Mouse (Mus musculus) CH12.LX (cell line): ENCODE results near the gene Chd1. TPM values are rescaled to one million over a fixed set of nuclear protein-coding genes. Genes with fewer than 3 reads are reported as not detected.

ENCODE experiments used
- DNase-seq: peaks from one replicate; pipeline ENCODE4 v3.0.0-alpha.2; 2013; ENCODE audit errors: extremely low read depth
- H3K27ac ChIP-seq: 2 replicates; pipeline ENCODE4 v1.5.1; 2012; ENCODE audit warnings: low read depth, mild to moderate bottlenecking, control low read depth, moderate library complexity; ENCODE audit not compliant: insufficient read depth
- H3K27me3 ChIP-seq: replicated peaks from 2 replicates; pipeline ENCODE3; 2012; ENCODE audit warnings: inconsistent platforms
- H3K36me3 ChIP-seq, 2 experiments: replicated peaks in 1 of 2; 2 replicates each; pipeline versions ENCODE3 to v1.6.1; 2012; ENCODE audit warnings: inconsistent platforms in 1 of 2, low read length in 1 of 2, mild to moderate bottlenecking in 1 of 2, mixed read lengths in 1 of 2, moderate library complexity in 1 of 2; ENCODE audit not compliant: control insufficient read depth in 1 of 2, insufficient read depth in 1 of 2
- H3K4me1 ChIP-seq, 2 experiments: 2 replicates each; pipeline ENCODE4 v1.6.1; 2012; ENCODE audit warnings: inconsistent platforms in 1 of 2, moderate library complexity in 1 of 2; ENCODE audit not compliant: insufficient read depth in 2 of 2, control insufficient read depth in 1 of 2
- H3K4me2 ChIP-seq: 2 replicates; pipeline ENCODE4 v1.6.1; 2012; ENCODE audit warnings: low read depth, mild to moderate bottlenecking, control low read depth; ENCODE audit not compliant: poor library complexity, insufficient read depth, severe bottlenecking
- H3K4me3 ChIP-seq, 3 experiments: fragments of 150-350 bp in 1 of 3; sonication (generic) in 1 of 3; replicated peaks in 1 of 3; 2 replicates each; pipeline versions ENCODE3 to v1.5.1; 2011 to 2012; ENCODE audit warnings: low read depth in 2 of 3, low read length in 2 of 3, mild to moderate bottlenecking in 2 of 3, moderate library complexity in 2 of 3, control low read depth in 1 of 3, improper control_type of control experiment in 1 of 3, inconsistent platforms in 1 of 3, mixed read lengths in 1 of 3; ENCODE audit not compliant: poor library complexity in 1 of 3
- H3K79me2 ChIP-seq: replicated peaks from 2 replicates; pipeline ENCODE4 v1.6.1; 2012; ENCODE audit warnings: mild to moderate bottlenecking, moderate library complexity; ENCODE audit not compliant: control insufficient read depth, poor library complexity, insufficient read depth, severe bottlenecking; ENCODE audit errors: extremely low read depth
- H3K9ac ChIP-seq: 2 replicates; pipeline ENCODE4 v1.6.1; 2012; ENCODE audit warnings: low read depth, mild to moderate bottlenecking, control low read depth, moderate library complexity; ENCODE audit not compliant: insufficient read depth
- H3K9me3 ChIP-seq: replicated peaks from 2 replicates; pipeline ENCODE3; 2012; ENCODE audit warnings: low read length, inconsistent platforms, mixed read lengths
- BHLHE40 ChIP-seq: IDR thresholded peaks from 2 replicates; pipeline ENCODE4 v1.6.1; 2011; ENCODE audit warnings: mild to moderate bottlenecking, low read depth, low read length, improper control_type of control experiment
- CHD1 ChIP-seq: IDR thresholded peaks from 2 replicates; pipeline ENCODE4 v1.6.1; 2012; ENCODE audit warnings: low read depth, low read length, improper control_type of control experiment, inconsistent platforms
- E2F4 ChIP-seq: IDR thresholded peaks from 2 replicates; pipeline ENCODE4 v1.6.1; 2011; ENCODE audit warnings: low read depth, low read length, improper control_type of control experiment; ENCODE audit not compliant: insufficient replicate concordance
- ELF1 ChIP-seq: IDR thresholded peaks from 2 replicates; pipeline ENCODE4 v1.6.1; 2014; ENCODE audit warnings: low read depth, mild to moderate bottlenecking, inconsistent platforms, low read length, improper control_type of control experiment
- EP300 ChIP-seq: IDR thresholded peaks from 2 replicates; pipeline ENCODE4 v1.6.1; 2011; ENCODE audit warnings: low read length, improper control_type of control experiment
- GABPA ChIP-seq: IDR thresholded peaks from 2 replicates; pipeline ENCODE4 v1.6.1; 2012; ENCODE audit warnings: low read depth, low read length, improper control_type of control experiment, inconsistent platforms; ENCODE audit not compliant: insufficient replicate concordance
- HCFC1 ChIP-seq: IDR thresholded peaks from 2 replicates; pipeline ENCODE4 v1.6.1; 2012; ENCODE audit warnings: low read depth, mild to moderate bottlenecking, inconsistent platforms, low read length, improper control_type of control experiment
- JUN ChIP-seq: IDR thresholded peaks from 2 replicates; pipeline ENCODE4 v1.6.1; 2011; ENCODE audit warnings: low read depth, mild to moderate bottlenecking, low read length, improper control_type of control experiment, moderate library complexity; ENCODE audit not compliant: insufficient read depth
- JUND ChIP-seq: conservative IDR thresholded peaks from 2 replicates; pipeline ENCODE4 v1.6.1; 2011; ENCODE audit warnings: low read depth, low read length, improper control_type of control experiment
- KAT2A ChIP-seq: IDR thresholded peaks from 2 replicates; pipeline ENCODE4 v1.6.1; 2012; ENCODE audit warnings: low read length, improper control_type of control experiment, inconsistent platforms; ENCODE audit not compliant: insufficient replicate concordance
- MAX ChIP-seq: IDR thresholded peaks from 2 replicates; pipeline ENCODE4 v1.6.1; 2011; ENCODE audit warnings: low read length, improper control_type of control experiment
- MAZ ChIP-seq: IDR thresholded peaks from 2 replicates; pipeline ENCODE4 v1.6.1; 2012; ENCODE audit warnings: low read depth, mild to moderate bottlenecking, inconsistent platforms, low read length, improper control_type of control experiment, moderate library complexity
- MEF2A ChIP-seq: IDR thresholded peaks from 2 replicates; pipeline ENCODE4 v1.6.1; 2014; ENCODE audit warnings: low read depth, mild to moderate bottlenecking, inconsistent platforms, low read length, improper control_type of control experiment, borderline replicate concordance
- MYC ChIP-seq: IDR thresholded peaks from 2 replicates; pipeline ENCODE4 v1.6.1; 2011; ENCODE audit warnings: low read depth, mild to moderate bottlenecking, improper control_type of control experiment, low read length
- NRF1 ChIP-seq: IDR thresholded peaks from 2 replicates; pipeline ENCODE4 v1.6.1; 2014; ENCODE audit warnings: low read depth, mild to moderate bottlenecking, inconsistent platforms, low read length, improper control_type of control experiment, moderate library complexity
- POLR2A ChIP-seq: IDR thresholded peaks from 2 replicates; pipeline ENCODE4 v1.6.1; 2011; ENCODE audit warnings: low read depth, mild to moderate bottlenecking, improper control_type of control experiment, low read length
- POLR2AphosphoS2 ChIP-seq: IDR thresholded peaks from 2 replicates; pipeline ENCODE4 v1.6.1; 2011; ENCODE audit warnings: low read depth, low read length, improper control_type of control experiment
- RCOR1 ChIP-seq: conservative IDR thresholded peaks from 2 replicates; pipeline ENCODE4 v1.6.1; 2012; ENCODE audit warnings: low read depth, mild to moderate bottlenecking, inconsistent platforms, low read length, improper control_type of control experiment
- SIN3A ChIP-seq: IDR thresholded peaks from 2 replicates; pipeline ENCODE4 v1.6.1; 2012; ENCODE audit warnings: low read length, improper control_type of control experiment, inconsistent platforms
- USF1 ChIP-seq: IDR thresholded peaks from 2 replicates; pipeline ENCODE4 v1.6.1; 2014; ENCODE audit warnings: low read depth, mild to moderate bottlenecking, inconsistent platforms, low read length, improper control_type of control experiment
- ZC3H11A ChIP-seq: IDR thresholded peaks from 2 replicates; pipeline ENCODE4 v1.6.1; 2012; ENCODE audit warnings: low read depth, mild to moderate bottlenecking, inconsistent platforms, low read length, improper control_type of control experiment
- ZMIZ1 ChIP-seq: IDR thresholded peaks from 2 replicates; pipeline ENCODE4 v1.6.1; 2012; ENCODE audit warnings: low read depth, mild to moderate bottlenecking, inconsistent platforms, low read length, improper control_type of control experiment
- dilution Hi-C: fragments of 300-500 bp; cut with MboI; formaldehyde crosslinking; loops from 2 replicates; pipeline ENCODE4 v1.14.3; 2020; ENCODE audit warnings: low sequenced_read_pairs; ENCODE audit not compliant: extremely low pct_unique_long_range_greater_than_20kb, extremely low pct_ligation_motif_present
- in situ Hi-C: fragments of 300-500 bp; cut with MboI; formaldehyde crosslinking; loops from 3 replicates; pipeline ENCODE4 v1.14.3; 2019; ENCODE audit warnings: low sequenced_read_pairs, low pct_ligation_motif_present, low pct_unique_long_range_greater_than_20kb, mixed read lengths
- polyA plus RNA-seq: library from polyadenylated mRNA; unstranded; fragments of >175 nt; gene quantifications from 2 replicates; pipeline ENCODE4 v1.2.1, GENCODE M21; 2012; ENCODE audit warnings: low read depth; ENCODE audit not compliant: insufficient read length
- total RNA-seq, 2 experiments: library from RNA; depleted of rRNA; stranded (reverse); fragments of 300-350 nt in 1 of 2; fragments of >200 nt in 1 of 2; gene quantifications; 2 replicates each; pipeline ENCODE4 v1.2.3; 2012 to 2014

Gene Chd1
- total and polyA plus RNA-seq, 3 experiments, result 29.6 to 45.0 (median 32.0) TPM

GRCm38 (mm10) chr17:15820761-15821160, 116.0 kb downstream of the Chd1 start:
- in situ Hi-C loops (loop anchor here (25.0 kb wide), 1 partner anchor 1092 kb away; no protein-coding TSS in a partner anchor), dilution Hi-C loops (no loop called here)
- Histone ChIP-seq H3K4me1 (peaks cover 6 to 67% of the 10 kb centered on the region in 2 experiments), H3K4me3 (no peak overlapping the region), H3K27ac (no peak overlapping the region), H3K79me2 (peaks cover 25% of the 10 kb centered on the region), H3K4me2 (no peak overlapping the region), H3K36me3 (peaks cover 5 to 32% of the 10 kb centered on the region in 2 experiments), H3K9ac (no peak overlapping the region), H3K9me3 (no peaks in the 10 kb centered on the region), H3K27me3 (no peaks in the 10 kb centered on the region)
- TF ChIP-seq MAX (no peak), MYC (no peak), HCFC1 (no peak), MAZ (no peak), MEF2A (no peak), USF1 (no peak), JUND (no peak), EP300 (no peak), BHLHE40 (no peak), ZC3H11A (no peak), POLR2AphosphoS2 (no peak), E2F4 (no peak), KAT2A (no peak), SIN3A (no peak), JUN (no peak), CHD1 (no peak)
- DNase-seq, result no peak

GRCm38 (mm10) chr17:15821706-15822105, 116.9 kb downstream of the Chd1 start:
- H3K9me3 ChIP-seq, result no peaks in the 10 kb centered on the region
- TF ChIP-seq E2F4 (no peak), MYC (no peak), POLR2AphosphoS2 (no peak), ELF1 (no peak), GABPA (no peak), RCOR1 (no peak), ZMIZ1 (no peak), POLR2A (no peak), NRF1 (no peak)
- TF ChIP-seq, all 38 proteins: peak for 0
- H3K4me3 ChIP-seq, result no peak overlapping the region
- peaks cover 25% of the 10 kb centered on the region for H3K79me2 ChIP-seq
- dilution Hi-C loops, result no loop called here
- H3K9ac ChIP-seq, result no peak overlapping the region
- no peaks in the 10 kb centered on the region for H3K27me3 ChIP-seq
- no peak for DNase-seq
- no peak overlapping the region for H3K4me2 ChIP-seq
- peaks cover 6 to 60% of the 10 kb centered on the region in 2 experiments for H3K4me1 ChIP-seq
- peaks cover 5 to 32% of the 10 kb centered on the region in 2 experiments for H3K36me3 ChIP-seq
- no peak overlapping the region for H3K27ac ChIP-seq
- in situ Hi-C loops, result loop anchor here (25.0 kb wide), 1 partner anchor 1091 kb away; no protein-coding TSS in a partner anchor

Other genes with a start within 250 kb of the Chd1 start
- gene Psmb1, start 205.2 kb upstream of the Chd1 start, total RNA-seq (2012; rRNA removed), result 212 and 219 TPM in 2 replicates
- 416 and 466 TPM in 2 replicates for gene Psmb1, start 205.2 kb upstream of the Chd1 start, total RNA-seq (2014; rRNA removed)
- gene Psmb1, start 205.2 kb upstream of the Chd1 start, polyA plus RNA-seq, result 186 and 187 TPM in 2 replicates
- 26.5 and 31.4 TPM in 2 replicates for gene Tbp, start 205.1 kb upstream of the Chd1 start, total RNA-seq (2012; rRNA removed)
- gene Tbp, start 205.1 kb upstream of the Chd1 start, total RNA-seq (2014; rRNA removed), result 71.4 and 71.7 TPM in 2 replicates
- gene Tbp, start 205.1 kb upstream of the Chd1 start, polyA plus RNA-seq, result 43.0 and 52.8 TPM in 2 replicates
- gene Pdcd2, start 177.7 kb upstream of the Chd1 start, total RNA-seq (2012; rRNA removed), result 78.2 and 87.5 TPM in 2 replicates
- gene Pdcd2, start 177.7 kb upstream of the Chd1 start, total RNA-seq (2014; rRNA removed), result 106 and 115 TPM in 2 replicates
- 82.7 and 98.6 TPM in 2 replicates for gene Pdcd2, start 177.7 kb upstream of the Chd1 start, polyA plus RNA-seq
- 3.5 and 4.4 TPM in 2 replicates for gene Prdm9, start 140.6 kb upstream of the Chd1 start, total RNA-seq (2012; rRNA removed)
- 5.0 and 5.3 TPM in 2 replicates for gene Prdm9, start 140.6 kb upstream of the Chd1 start, total RNA-seq (2014; rRNA removed)
- gene Prdm9, start 140.6 kb upstream of the Chd1 start, polyA plus RNA-seq, result 6.6 and 7.6 TPM in 2 replicates
- gene Rgmb, start 126.1 kb downstream of the Chd1 start, total RNA-seq (2012; rRNA removed), result 2.3 and 2.8 TPM in 2 replicates
- 1.7 and 2.3 TPM in 2 replicates for gene Rgmb, start 126.1 kb downstream of the Chd1 start, total RNA-seq (2014; rRNA removed)
- 2.6 and 3.0 TPM in 2 replicates for gene Rgmb, start 126.1 kb downstream of the Chd1 start, polyA plus RNA-seq